Mouse (Mus musculus) myocyte (in vitro differentiated cells): ENCODE measurements around the gene Cop1. TPM values are rescaled to one million over a fixed set of nuclear protein-coding genes. Genes with fewer than 3 reads are reported as not detected.

Experiments
- H3K27me3 ChIP-seq: one replicate; pipeline ENCODE4 v1.6.1; 2011; ENCODE audit not compliant: control insufficient read depth, insufficient read depth, insufficient read length
- H3K36me3 ChIP-seq: one replicate; pipeline ENCODE4 v1.6.1; 2011; ENCODE audit not compliant: control insufficient read depth, insufficient read depth
- H3K4me2 ChIP-seq: one replicate; pipeline ENCODE4 v1.6.1; 2011; ENCODE audit warnings: low read depth, control low read depth
- H3K4me3 ChIP-seq: one replicate; pipeline ENCODE4 v1.5.1; 2011; ENCODE audit warnings: mild to moderate bottlenecking, control low read depth, moderate library complexity
- H3K79me2 ChIP-seq: one replicate; pipeline ENCODE4 v1.6.1; 2011; ENCODE audit not compliant: control insufficient read depth, insufficient read depth
- H3ac ChIP-seq: one replicate; pipeline ENCODE4 v1.6.1; 2011; ENCODE audit not compliant: control insufficient read depth, insufficient read length
- CEBPB ChIP-seq: IDR thresholded peaks from 2 replicates; pipeline ENCODE4 v1.6.1; 2011; ENCODE audit warnings: mild to moderate bottlenecking, moderate library complexity; ENCODE audit not compliant: poor library complexity, insufficient read depth, severe bottlenecking
- E2F4 ChIP-seq: IDR thresholded peaks from one replicate; pipeline ENCODE4 v1.6.1; 2011; ENCODE audit warnings: mild to moderate bottlenecking, control low read depth, moderate library complexity; ENCODE audit not compliant: insufficient read depth
- MAX ChIP-seq: IDR thresholded peaks from one replicate; pipeline ENCODE4 v1.6.1; 2011; ENCODE audit warnings: low read depth, mild to moderate bottlenecking, control low read depth
- MYOD1 ChIP-seq, 3 experiments: IDR thresholded peaks; one replicate each; pipeline ENCODE4 v1.6.1; 2011; ENCODE audit warnings: control low read depth in 2 of 3, low read depth in 2 of 3, mild to moderate bottlenecking in 2 of 3, moderate library complexity in 1 of 3; ENCODE audit not compliant: insufficient read length in 2 of 3, control insufficient read depth in 1 of 3
- MYOG ChIP-seq, 3 experiments: IDR thresholded peaks; one replicate each; pipeline ENCODE4 v1.6.1; 2011; ENCODE audit warnings: control low read depth in 2 of 3, low read depth in 2 of 3, mild to moderate bottlenecking in 2 of 3; ENCODE audit not compliant: insufficient read length in 2 of 3, control insufficient read depth in 1 of 3, insufficient read depth in 1 of 3
- POLR2A ChIP-seq: IDR thresholded peaks from one replicate; pipeline ENCODE4 v1.6.1; 2011; ENCODE audit warnings: low read depth, mild to moderate bottlenecking, control low read depth, moderate library complexity; ENCODE audit not compliant: insufficient read length
- POLR2AphosphoS2 ChIP-seq: IDR thresholded peaks from one replicate; pipeline ENCODE4 v1.6.1; 2011; ENCODE audit warnings: low read depth, control low read depth; ENCODE audit not compliant: insufficient read length
- REST ChIP-seq: IDR thresholded peaks from one replicate; pipeline ENCODE4 v1.6.1; 2011; ENCODE audit warnings: mild to moderate bottlenecking, control low read depth, moderate library complexity; ENCODE audit not compliant: insufficient read depth, insufficient read length
- SRF ChIP-seq: IDR thresholded peaks from one replicate; pipeline ENCODE4 v1.6.1; 2011; ENCODE audit warnings: low read depth; ENCODE audit not compliant: control insufficient read depth, insufficient read length
- TCF12 ChIP-seq: IDR thresholded peaks from one replicate; pipeline ENCODE4 v1.6.1; 2011; ENCODE audit warnings: mild to moderate bottlenecking, control low read depth; ENCODE audit not compliant: poor library complexity, insufficient read depth, severe bottlenecking
- TCF3 ChIP-seq: IDR thresholded peaks from one replicate; pipeline ENCODE4 v1.6.1; 2011; ENCODE audit warnings: low read depth, control low read depth; ENCODE audit not compliant: insufficient read length
- USF1 ChIP-seq: IDR thresholded peaks from one replicate; pipeline ENCODE4 v1.6.1; 2011; ENCODE audit warnings: low read depth, mild to moderate bottlenecking, control low read depth, moderate library complexity
- polyA plus RNA-seq: library from polyadenylated mRNA; unstranded; fragments of >200 nt; fragmentation: generic; extraction: Trizol; gene quantifications from one replicate; pipeline ENCODE4 v1.2.1, GENCODE M21; 2012; ENCODE audit warnings: missing spikeins

The Cop1 gene
- polyA plus RNA-seq, 1 experiment, result 63.6 TPM

GRCm38 (mm10) chr1:159393931-159394330 lies 161.8 kb downstream of the Cop1 start:
- no peaks in the 10 kb centered on the region for H3K36me3 ChIP-seq
- H3ac ChIP-seq, result no peak overlapping the region
- no peaks in the 10 kb centered on the region for H3K79me2 ChIP-seq
- no peaks in the 10 kb centered on the region for H3K27me3 ChIP-seq
- no peak overlapping the region for H3K4me3 ChIP-seq
- TF ChIP-seq POLR2AphosphoS2, result no peak
- TF ChIP-seq USF1, result no peak
- no peak for TF ChIP-seq TCF12
- TF ChIP-seq MYOD1 (IDR thresholded peaks at IDR 0.05; ENCODE audit: control insufficient read depth in 1 of 3, insufficient read length in 2 of 3, low read depth in 2 of 3), result no peak
- TF ChIP-seq POLR2A, result no peak
- no peak for TF ChIP-seq MYOG (IDR thresholded peaks at IDR 0.05; ENCODE audit: control insufficient read depth in 1 of 3, insufficient read depth in 1 of 3, insufficient read length in 2 of 3, low read depth in 2 of 3)
- no peak for TF ChIP-seq E2F4
- no peak for TF ChIP-seq SRF
- no peak for TF ChIP-seq REST
- TF ChIP-seq MAX, result no peak
- no peak for TF ChIP-seq TCF3
- no peak overlapping the region for H3K4me2 ChIP-seq

GRCm38 (mm10) chr1:159396515-159396914 lies 164.4 kb downstream of the Cop1 start:
- no peaks in the 10 kb centered on the region for H3K36me3 ChIP-seq
- H3K79me2 ChIP-seq, result no peaks in the 10 kb centered on the region
- TF ChIP-seq POLR2AphosphoS2, result no peak
- TF ChIP-seq SRF, result no peak
- TF ChIP-seq TCF12, result no peak
- TF ChIP-seq POLR2A, result no peak
- TF ChIP-seq MYOD1 (IDR thresholded peaks at IDR 0.05; ENCODE audit: control insufficient read depth in 1 of 3, insufficient read length in 2 of 3, low read depth in 2 of 3), result no peak
- no peak for TF ChIP-seq MYOG (IDR thresholded peaks at IDR 0.05; ENCODE audit: control insufficient read depth in 1 of 3, insufficient read depth in 1 of 3, insufficient read length in 2 of 3, low read depth in 2 of 3)
- no peak for TF ChIP-seq E2F4
- TF ChIP-seq REST, result no peak
- no peak for TF ChIP-seq CEBPB
- no peak for TF ChIP-seq MAX
- TF ChIP-seq TCF3, result no peak
- no peak for TF ChIP-seq USF1
- no peak overlapping the region for H3K4me2 ChIP-seq
- H3K4me3 ChIP-seq, result no peak overlapping the region
- H3ac ChIP-seq, result no peak overlapping the region
- H3K27me3 ChIP-seq, result no peaks in the 10 kb centered on the region
